Mouse (Mus musculus) ES-E14 (cell line): ENCODE results near the gene Gm14226. TPM values are rescaled to one million over a fixed set of nuclear protein-coding genes. Genes with fewer than 3 reads are reported as not detected.
"Not testable (repeated sequence)": the region's sequence is repeated elsewhere in the genome, so short reads cannot be mapped to it uniquely, and the experiment has no call there.

Experiments used
- DNase-seq: peaks from one replicate; pipeline ENCODE4 v3.0.0-alpha.2; 2013; ENCODE audit warnings: low read depth, low spot score
- H3K27ac ChIP-seq: 2 replicates; pipeline ENCODE4 v1.5.1; 2012; ENCODE audit warnings: low read depth, mild to moderate bottlenecking, low read length, moderate library complexity, mixed read lengths; ENCODE audit not compliant: poor library complexity, insufficient read depth, severe bottlenecking
- H3K36me3 ChIP-seq: 2 replicates; pipeline ENCODE4 v1.6.1; 2012; ENCODE audit warnings: mild to moderate bottlenecking, low read length, moderate library complexity, mixed read lengths; ENCODE audit not compliant: control insufficient read depth, poor library complexity, insufficient read depth, severe bottlenecking
- H3K4me1 ChIP-seq, 2 experiments: fragments of 150-350 bp in 1 of 2; sonication (generic) in 1 of 2; 2 replicates each; pipeline ENCODE4 v1.6.1; 2012; ENCODE audit warnings: low read length in 2 of 2, mild to moderate bottlenecking in 1 of 2, mixed read lengths in 1 of 2; ENCODE audit not compliant: control insufficient read depth in 2 of 2, insufficient read depth in 2 of 2, poor library complexity in 1 of 2
- H3K4me3 ChIP-seq, 2 experiments: fragments of 150-350 bp in 1 of 2; sonication (generic) in 1 of 2; 2 replicates each; pipeline ENCODE4 v1.5.1; 2012; ENCODE audit warnings: low read length in 2 of 2, low read depth in 1 of 2, mild to moderate bottlenecking in 1 of 2, mixed read lengths in 1 of 2; ENCODE audit not compliant: insufficient read depth in 1 of 2, poor library complexity in 1 of 2, severe bottlenecking in 1 of 2
- H3K9ac ChIP-seq: 2 replicates; pipeline ENCODE4 v1.6.1; 2012; ENCODE audit warnings: low read depth, mild to moderate bottlenecking, low read length, mixed read lengths; ENCODE audit not compliant: poor library complexity, insufficient read depth, severe bottlenecking
- H3K9me3 ChIP-seq: fragments of 150-350 bp; sonication (generic); 2 replicates; pipeline ENCODE4 v1.6.1; 2012; ENCODE audit warnings: low read depth, mild to moderate bottlenecking, low read length; ENCODE audit not compliant: control insufficient read depth, insufficient read depth
- CHD2 ChIP-seq: IDR thresholded peaks from 2 replicates; pipeline ENCODE4 v1.6.1; 2014; ENCODE audit warnings: mild to moderate bottlenecking, low read depth, low read length, inconsistent platforms
- HCFC1 ChIP-seq: IDR thresholded peaks from 2 replicates; pipeline ENCODE4 v1.6.1; 2012; ENCODE audit warnings: low read length, inconsistent platforms, borderline replicate concordance; ENCODE audit not compliant: insufficient read depth
- MAFK ChIP-seq: IDR thresholded peaks from 2 replicates; pipeline ENCODE4 v1.6.1; 2014; ENCODE audit warnings: mild to moderate bottlenecking, low read depth, low read length, inconsistent platforms; ENCODE audit not compliant: insufficient read depth
- ZC3H11A ChIP-seq: IDR thresholded peaks from 2 replicates; pipeline ENCODE4 v1.6.1; 2012; ENCODE audit warnings: low read depth, mild to moderate bottlenecking, inconsistent platforms, low read length, borderline replicate concordance
- ZNF384 ChIP-seq: IDR thresholded peaks from 2 replicates; pipeline ENCODE4 v1.6.1; 2012; ENCODE audit warnings: low read depth, low read length, inconsistent platforms
- in situ Hi-C, 2 experiments: fragments of 600-800 bp; cut with MboI; formaldehyde crosslinking; loops; one replicate each; pipeline ENCODE4 v1.15.1; 2025; ENCODE audit warnings: low sequenced_read_pairs in 2 of 2, inconsistent platforms in 1 of 2; ENCODE audit not compliant: unreplicated experiment in 2 of 2
- total RNA-seq: library from RNA; depleted of rRNA; stranded (reverse); fragments of 300-350 nt; gene quantifications from 2 replicates; pipeline ENCODE4 v1.2.3, GENCODE M21; 2012

The Gm14226 gene
- total RNA-seq, 1 experiment = 0.04 TPM

- no peaks in the 10 kb centered on the region for H3K9me3 ChIP-seq
- in situ Hi-C loops = no loop called here
- no peak overlapping the region for H3K27ac ChIP-seq
- no peaks in the 10 kb centered on the region for H3K4me1 ChIP-seq
- H3K4me3 ChIP-seq = no peak overlapping the region
- DNase-seq = no peak
- H3K36me3 ChIP-seq = no peaks in the 10 kb centered on the region
- H3K9ac ChIP-seq = no peak overlapping the region
- TF ChIP-seq HCFC1 (no peak), ZC3H11A (no peak), ZNF384 (no peak), MAFK (no peak), CHD2 (no peak)
Observed at GRCm38 (mm10) chr2:155012991-155013390, 5.1 kb upstream of the Gm14226 start.

GRCm38 (mm10) chr2:155016751-155017150 is 1.3 kb upstream of the Gm14226 start:
- H3K27ac ChIP-seq, DNase-seq, H3K4me1 ChIP-seq, H3K9ac ChIP-seq, H3K36me3 ChIP-seq, H3K4me3 ChIP-seq, in situ Hi-C loops, H3K9me3 ChIP-seq: not testable (repeated sequence)

- Histone ChIP-seq H3K9ac (no peak overlapping the region), H3K27ac (no peak overlapping the region), H3K36me3 (no peaks in the 10 kb centered on the region), H3K9me3 (no peaks in the 10 kb centered on the region), H3K4me1 (no peaks in the 10 kb centered on the region), H3K4me3 (no peak overlapping the region)
- no peak for DNase-seq
- in situ Hi-C loops = no loop called here
- TF ChIP-seq CHD2 = no peak
- TF ChIP-seq ZNF384 = no peak
- no peak for TF ChIP-seq MAFK
- no peak for TF ChIP-seq ZC3H11A
- TF ChIP-seq HCFC1 = no peak
Observed at GRCm38 (mm10) chr2:155018762-155019641, 936 bp downstream of the Gm14226 start.

GRCm38 (mm10) chr2:155019673-155020072 is 1.6 kb downstream of the Gm14226 start:
- Histone ChIP-seq H3K4me3 (no peak overlapping the region), H3K9ac (no peak overlapping the region), H3K9me3 (no peaks in the 10 kb centered on the region), H3K27ac (no peak overlapping the region), H3K4me1 (no peaks in the 10 kb centered on the region), H3K36me3 (no peaks in the 10 kb centered on the region)
- TF ChIP-seq ZC3H11A (no peak), MAFK (no peak), CHD2 (no peak), HCFC1 (no peak), ZNF384 (no peak)
- DNase-seq = no peak
- in situ Hi-C loops = no loop called here

GRCm38 (mm10) chr2:155020247-155020826 is 2.3 kb downstream of the Gm14226 start:
- H3K27ac ChIP-seq, H3K4me3 ChIP-seq, H3K9me3 ChIP-seq, DNase-seq, H3K9ac ChIP-seq, H3K4me1 ChIP-seq, H3K36me3 ChIP-seq, in situ Hi-C loops: not testable (repeated sequence)
